Mouse (Mus musculus): ENCODE measurements around the gene Cgrrf1. TPM values are rescaled to one million over a fixed set of nuclear protein-coding genes. Genes with fewer than 3 reads are reported as not detected.
A peak's percentile ranks its signal among the peaks of the same experiment; 100 is the strongest.

Gene Cgrrf1
- total RNA-seq, 2 experiments from 2014 or later = 11.1 to 15.0 TPM

DNA sequence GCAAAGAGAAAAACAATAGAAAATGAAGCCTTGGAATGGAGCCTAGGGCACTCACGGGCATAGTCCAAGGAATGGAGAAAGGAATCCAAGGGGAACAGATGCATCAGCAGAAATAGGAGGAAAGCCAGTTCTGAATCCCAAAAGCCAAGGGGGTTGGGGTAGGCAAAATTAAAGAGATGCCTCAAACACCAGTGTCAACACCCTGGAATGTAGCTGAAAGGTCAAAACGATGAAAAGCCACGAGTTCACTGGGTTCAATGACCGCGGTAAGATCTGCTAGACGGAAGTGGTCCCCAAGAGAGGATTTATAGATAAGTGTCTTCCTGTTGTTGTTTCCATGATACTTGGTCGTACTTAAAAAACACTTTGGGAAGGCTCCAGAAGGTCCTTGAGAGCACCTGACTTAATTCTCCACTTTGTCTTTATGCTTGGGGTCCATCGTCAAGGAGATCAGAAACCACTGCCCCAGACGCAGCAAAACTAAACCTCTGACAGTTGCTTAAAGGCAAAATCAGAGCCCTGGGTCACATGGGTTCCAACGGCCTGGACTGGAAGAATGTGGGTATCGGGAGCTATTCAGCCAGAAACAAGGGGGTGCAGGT lies 10.6 kb upstream of the Cgrrf1 start:
- peak; percentile 29; the same call in 1 of the 2 replicates for ATAC-seq (replicated peaks; ENCODE audit: low FRiP score, poor library complexity, severe bottlenecking)

DNA sequence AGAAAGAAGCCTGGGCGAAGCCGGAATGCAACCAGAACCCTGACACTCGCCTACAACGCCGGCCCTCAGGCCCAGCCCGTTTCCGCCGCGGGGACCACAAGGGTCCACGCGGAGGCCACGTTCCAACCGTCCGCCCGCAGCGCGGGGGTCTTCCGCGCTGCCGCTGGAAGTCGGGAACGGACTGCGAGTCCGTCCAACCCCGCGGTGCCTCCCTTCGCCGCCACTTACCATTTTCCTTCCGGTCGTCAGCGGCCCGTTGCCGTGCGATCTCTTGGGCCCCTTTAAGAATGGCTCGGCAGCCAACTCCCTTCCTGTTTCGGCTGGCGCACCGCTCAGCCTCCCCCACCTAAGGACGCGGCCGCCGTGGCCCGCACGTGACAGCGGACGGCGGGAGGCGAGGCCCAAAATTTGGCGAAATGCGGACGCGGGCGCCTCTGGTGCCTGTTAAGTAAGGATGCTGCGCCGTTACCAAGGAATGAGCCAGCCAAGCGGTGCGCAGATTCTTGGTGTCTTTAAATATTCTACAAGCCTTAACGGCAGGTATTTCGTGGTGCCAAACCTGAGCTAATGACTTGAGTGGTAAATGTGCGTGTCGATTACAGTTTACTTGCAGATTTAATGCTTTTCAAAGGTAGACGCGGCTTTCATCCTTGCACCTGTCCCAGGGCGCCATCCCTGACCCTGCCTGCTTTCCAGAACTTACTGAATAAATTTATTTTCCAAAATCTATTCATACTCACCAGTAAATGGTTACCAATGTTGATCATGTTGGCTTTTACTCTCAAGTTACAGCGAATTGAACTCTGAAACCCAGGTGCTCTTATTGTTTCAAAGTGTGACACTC lies 9.8 kb upstream of the Cgrrf1 start, which contains the start of gene Gmfb:
Gene Gmfb (minus strand): TSS at position 370 of the 844 bp plus-strand sequence.
- ATAC-seq (replicated peaks; ENCODE audit: low FRiP score, poor library complexity, severe bottlenecking) = peak; percentile 97

DNA sequence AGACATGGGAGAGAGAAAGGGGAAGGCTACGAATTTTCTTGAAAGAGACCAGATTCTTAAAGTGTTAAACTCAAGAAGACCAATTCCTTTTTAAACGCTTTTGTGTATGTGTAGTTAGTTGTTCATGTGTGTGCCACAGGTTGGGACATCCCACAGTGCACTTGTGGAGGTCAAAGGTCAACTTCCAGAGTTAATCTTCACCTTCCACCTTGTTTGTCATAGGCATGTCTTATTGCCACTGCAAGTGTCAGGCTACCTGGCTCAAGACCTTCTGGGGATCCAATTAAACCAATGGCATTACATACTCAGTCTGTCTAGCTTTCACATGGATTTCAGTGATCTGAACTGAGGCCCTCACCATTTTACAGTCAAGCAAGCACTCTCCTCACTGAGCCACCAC lies 7.9 kb upstream of the Cgrrf1 start:
- ATAC-seq (replicated peaks; ENCODE audit: low FRiP score, poor library complexity, severe bottlenecking) = no peak

DNA sequence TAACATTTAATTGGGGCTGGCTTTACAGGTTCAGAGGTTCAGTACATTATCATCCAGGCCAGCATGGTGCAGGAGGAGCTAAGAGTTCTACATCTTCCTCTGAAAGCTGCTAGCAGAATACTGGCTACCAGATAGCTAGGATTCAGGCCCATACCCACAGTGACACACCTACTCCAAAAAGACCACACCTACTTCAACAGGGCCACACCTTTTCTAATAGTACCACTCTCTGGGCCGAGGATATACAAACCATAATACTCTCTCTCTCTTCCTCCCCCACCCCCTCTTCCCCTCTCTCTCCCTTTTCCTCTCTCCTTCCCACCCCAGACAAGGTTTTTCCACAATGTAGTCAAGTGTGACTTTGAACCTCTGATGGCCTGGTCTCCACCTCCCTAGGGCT lies 4.5 kb upstream of the Cgrrf1 start:
- peak; percentile 46 for ATAC-seq (replicated peaks; ENCODE audit: low FRiP score, poor library complexity, severe bottlenecking)

DNA sequence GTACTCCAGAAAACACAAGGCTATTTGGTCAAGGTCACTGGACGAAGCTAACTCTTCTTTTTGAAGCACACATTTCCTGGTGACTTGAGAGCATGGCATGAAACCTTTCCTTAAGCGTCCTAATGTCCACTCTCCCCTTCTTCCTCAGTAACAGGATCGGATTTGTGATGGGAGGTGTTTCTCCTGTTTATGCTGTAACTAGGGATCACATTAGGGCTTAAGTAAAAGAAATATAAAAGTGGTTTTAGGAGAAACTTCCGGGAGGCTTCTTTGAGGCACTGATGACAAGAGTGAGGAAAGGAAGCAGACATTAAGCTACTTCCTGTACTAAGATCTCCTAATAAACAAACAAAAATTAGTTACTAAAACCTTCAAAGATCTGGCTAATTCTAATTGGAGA lies 630 bp upstream of the Cgrrf1 start:
- ATAC-seq (replicated peaks; ENCODE audit: low FRiP score, poor library complexity, severe bottlenecking) = no peak

DNA sequence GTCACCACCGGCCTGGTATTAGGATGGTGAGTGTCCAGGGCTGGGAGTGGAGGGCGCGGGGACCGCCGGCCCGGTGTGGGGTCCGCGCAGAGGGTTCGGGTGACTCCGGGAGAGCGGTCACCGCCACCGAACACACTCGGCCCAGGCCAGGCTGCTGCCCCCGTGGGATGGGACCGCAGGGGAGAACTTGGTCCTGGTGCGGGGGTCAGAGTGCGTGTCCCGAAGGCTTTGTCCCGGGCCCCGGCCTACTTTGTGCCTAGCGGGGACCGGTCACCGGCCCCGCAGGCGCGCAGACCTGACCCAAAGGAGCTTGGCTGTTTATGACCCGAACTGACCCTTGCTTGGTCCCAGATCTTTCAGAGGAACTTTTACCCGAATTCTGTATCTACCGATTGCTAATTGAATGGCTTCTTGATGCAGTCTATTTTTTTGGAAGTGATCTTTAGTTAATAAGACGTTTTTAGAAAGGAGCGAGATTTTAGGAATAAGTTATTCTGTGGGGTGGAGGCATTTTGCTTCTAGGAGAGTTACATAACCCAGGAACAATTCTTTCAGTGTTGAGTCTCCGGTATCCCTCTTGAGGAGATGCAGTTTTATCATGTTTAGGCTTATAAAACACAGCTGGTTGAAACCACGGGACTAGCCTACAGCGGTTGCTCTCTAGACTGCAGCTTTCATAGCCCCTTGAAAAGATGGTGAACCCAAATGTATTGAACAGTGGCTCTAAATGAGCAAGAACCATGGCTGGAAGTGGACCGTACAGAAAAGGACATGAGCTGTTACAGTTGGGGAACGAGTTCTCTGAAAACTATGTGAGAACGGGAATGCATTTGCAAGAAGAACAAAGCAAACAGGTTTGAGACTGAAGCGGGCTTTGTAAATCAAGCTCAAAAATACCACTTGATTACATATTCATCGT lies 688 bp downstream of the Cgrrf1 start:
- ATAC-seq (replicated peaks; ENCODE audit: low FRiP score, poor library complexity, severe bottlenecking) = peak; percentile 7

DNA sequence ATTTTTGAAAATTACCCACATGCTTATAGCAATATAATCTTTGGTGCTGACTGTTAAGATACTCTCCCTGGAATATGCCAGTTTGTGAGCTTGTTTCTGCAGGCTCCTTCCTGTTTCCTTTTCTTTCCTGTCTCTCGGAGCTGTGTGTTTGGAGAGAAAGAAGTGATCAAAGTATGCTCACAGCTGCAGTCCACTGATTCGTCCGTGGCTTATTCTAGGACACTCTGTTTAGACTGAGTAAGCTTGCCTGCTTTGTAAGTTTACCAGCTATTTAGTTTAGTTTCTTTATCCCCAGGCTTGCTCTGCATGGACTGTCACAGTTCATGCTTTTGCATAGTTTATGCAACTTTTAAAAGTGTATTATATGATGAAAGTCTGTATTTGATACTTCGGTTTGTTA lies 7.4 kb downstream of the Cgrrf1 start:
- ATAC-seq (replicated peaks; ENCODE audit: low FRiP score, poor library complexity, severe bottlenecking) = no peak

GRCm38 (mm10) chr14:46845706-46846105 lies 13.8 kb downstream of the Cgrrf1 start:
- no peak for ATAC-seq (replicated peaks; ENCODE audit: low FRiP score, poor library complexity, severe bottlenecking)

DNA sequence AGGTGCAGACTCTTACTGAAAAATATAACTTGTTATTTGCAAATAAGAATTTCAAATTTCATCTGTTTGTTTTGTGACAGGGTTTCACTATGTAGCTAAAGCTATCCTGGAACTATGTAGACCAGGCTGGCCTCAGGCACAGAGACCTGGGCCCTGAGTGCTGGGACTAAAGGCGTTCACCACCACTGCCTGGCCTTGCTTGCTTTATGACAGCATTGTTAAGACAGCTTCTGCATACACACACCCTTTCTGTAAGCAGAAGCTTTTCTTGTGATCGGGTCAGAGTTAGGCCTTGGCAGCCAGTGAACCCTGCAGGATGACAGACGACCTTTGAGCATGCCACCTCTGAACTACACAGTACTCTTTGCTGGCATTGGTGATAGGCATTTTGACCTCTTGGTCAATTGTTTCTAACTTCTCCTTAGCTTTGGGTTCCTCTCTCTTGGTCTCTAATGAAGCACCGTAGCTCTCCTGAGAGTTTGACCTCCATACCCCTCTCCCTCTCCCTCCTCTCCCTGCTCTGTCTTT lies 16.2 kb downstream of the Cgrrf1 start:
- no peak for ATAC-seq (replicated peaks; ENCODE audit: low FRiP score, poor library complexity, severe bottlenecking)

DNA sequence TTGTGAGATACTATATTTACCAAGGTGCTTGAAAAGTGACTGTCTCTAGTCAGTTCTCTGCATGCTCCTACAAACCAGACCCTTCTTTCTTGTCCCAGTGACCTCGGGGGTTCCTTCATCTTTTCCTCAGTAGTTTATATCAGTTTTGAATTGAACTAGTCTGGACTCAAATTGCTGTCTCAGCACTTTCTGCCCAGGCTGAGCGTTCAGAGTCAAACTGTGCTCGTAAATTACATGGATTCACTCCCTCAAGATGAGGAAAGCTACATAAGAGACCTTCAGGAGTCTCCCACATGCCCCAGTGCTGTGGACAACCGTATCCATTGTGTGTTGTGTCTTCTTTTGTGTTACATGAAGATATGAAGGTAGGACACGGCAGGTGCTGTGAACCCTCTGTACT lies 16.8 kb downstream of the Cgrrf1 start:
- ATAC-seq (replicated peaks; ENCODE audit: low FRiP score, poor library complexity, severe bottlenecking) = no peak

- ATAC-seq (replicated peaks; ENCODE audit: low FRiP score, poor library complexity, severe bottlenecking) = no peak
Observed at GRCm38 (mm10) chr14:46849769-46850168, 17.8 kb downstream of the Cgrrf1 start.

DNA sequence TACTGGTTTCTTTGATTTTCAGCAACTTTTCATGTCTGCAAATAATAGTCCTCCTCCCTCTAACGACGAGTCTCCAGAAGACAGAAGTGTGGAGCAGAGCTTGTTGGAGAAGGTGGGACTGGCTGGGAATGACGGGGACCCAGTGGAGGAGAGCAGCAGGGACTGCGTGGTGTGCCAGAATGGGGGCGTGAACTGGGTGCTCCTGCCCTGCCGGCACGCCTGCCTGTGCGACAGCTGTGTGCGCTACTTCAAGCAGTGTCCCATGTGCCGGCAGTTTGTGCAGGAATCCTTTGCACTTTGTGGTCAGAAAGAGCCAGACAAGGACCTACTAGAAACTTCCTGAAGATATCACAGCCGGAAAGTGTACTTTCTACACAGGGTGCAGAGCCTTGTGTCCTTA lies 21.8 kb downstream of the Cgrrf1 start:
- ATAC-seq (replicated peaks; ENCODE audit: low FRiP score, poor library complexity, severe bottlenecking) = no peak

- no peak for ATAC-seq (replicated peaks; ENCODE audit: low FRiP score, poor library complexity, severe bottlenecking)
Observed at GRCm38 (mm10) chr14:46862922-46863321, 31.0 kb downstream of the Cgrrf1 start.

DNA sequence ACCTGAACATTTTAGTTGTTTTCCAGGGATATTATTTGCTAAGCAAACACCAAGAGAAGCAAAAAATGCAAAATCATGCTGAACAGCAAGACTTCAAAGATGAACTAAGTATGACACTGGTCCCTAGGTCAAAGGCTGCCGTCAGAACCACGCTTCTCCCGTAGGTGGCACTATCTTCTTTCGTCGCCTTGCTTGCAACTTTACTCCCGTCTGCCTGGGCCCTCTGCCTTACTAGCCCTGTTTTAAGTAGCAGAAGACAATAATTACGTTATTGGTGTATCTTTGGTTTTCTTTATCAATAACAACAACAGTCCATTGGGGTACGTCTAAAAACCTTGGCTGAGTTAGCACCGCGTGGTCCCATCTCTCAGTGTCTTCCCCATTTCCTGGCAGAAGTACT lies 49.0 kb downstream of the Cgrrf1 start:
- no peak for ATAC-seq (replicated peaks; ENCODE audit: low FRiP score, poor library complexity, severe bottlenecking)

GRCm38 (mm10) chr14:46881581-46882430 lies 49.9 kb downstream of the Cgrrf1 start:
- ATAC-seq (replicated peaks; ENCODE audit: low FRiP score, poor library complexity, severe bottlenecking) = 0 out of 2 replicates have a peak, but pooled peaks have one; percentile 12

DNA sequence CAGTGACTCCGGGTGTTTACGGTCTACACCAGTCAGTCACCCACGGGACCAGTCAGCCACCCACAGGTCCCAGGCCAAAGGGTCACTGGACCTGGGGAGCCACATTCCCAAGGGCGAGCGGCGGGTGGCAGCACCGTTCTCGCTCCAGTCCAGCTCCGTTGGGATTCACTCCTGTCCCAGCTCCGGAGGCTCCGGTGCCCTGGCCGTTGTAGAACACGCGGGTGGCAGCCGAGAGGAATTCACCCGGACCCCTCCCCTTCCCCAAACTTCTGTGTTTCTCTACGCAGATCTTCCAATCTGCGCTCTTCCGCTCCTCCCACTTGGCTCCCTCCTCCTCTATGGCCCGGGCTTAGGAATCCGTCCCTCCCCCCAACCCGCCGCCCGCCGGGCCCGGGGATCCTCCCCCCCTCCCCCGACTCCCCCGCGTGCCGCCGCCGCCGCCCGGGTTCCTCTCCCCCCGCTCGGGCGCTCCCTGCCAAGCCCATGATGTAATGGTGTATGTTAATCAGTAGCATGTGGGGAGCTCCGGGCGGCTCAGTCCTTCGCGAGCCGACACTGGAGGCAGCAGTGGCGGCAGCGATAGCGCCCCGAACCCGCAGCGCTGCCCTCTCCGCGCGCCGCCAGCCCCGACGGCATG lies 50.6 kb downstream of the Cgrrf1 start, which contains the start of gene Samd4:
Gene Samd4 (plus strand): TSS at position 424 of the 637 bp plus-strand sequence.
- ATAC-seq (replicated peaks; ENCODE audit: low FRiP score, poor library complexity, severe bottlenecking) = 0 out of 2 replicates have a peak, but pooled peaks have one; percentile 27

GRCm38 (mm10) chr14:46883068-46883870 lies 51.3 kb downstream of the Cgrrf1 start:
- no peak for ATAC-seq (replicated peaks; ENCODE audit: low FRiP score, poor library complexity, severe bottlenecking)
